In the genomic region with DNA sequence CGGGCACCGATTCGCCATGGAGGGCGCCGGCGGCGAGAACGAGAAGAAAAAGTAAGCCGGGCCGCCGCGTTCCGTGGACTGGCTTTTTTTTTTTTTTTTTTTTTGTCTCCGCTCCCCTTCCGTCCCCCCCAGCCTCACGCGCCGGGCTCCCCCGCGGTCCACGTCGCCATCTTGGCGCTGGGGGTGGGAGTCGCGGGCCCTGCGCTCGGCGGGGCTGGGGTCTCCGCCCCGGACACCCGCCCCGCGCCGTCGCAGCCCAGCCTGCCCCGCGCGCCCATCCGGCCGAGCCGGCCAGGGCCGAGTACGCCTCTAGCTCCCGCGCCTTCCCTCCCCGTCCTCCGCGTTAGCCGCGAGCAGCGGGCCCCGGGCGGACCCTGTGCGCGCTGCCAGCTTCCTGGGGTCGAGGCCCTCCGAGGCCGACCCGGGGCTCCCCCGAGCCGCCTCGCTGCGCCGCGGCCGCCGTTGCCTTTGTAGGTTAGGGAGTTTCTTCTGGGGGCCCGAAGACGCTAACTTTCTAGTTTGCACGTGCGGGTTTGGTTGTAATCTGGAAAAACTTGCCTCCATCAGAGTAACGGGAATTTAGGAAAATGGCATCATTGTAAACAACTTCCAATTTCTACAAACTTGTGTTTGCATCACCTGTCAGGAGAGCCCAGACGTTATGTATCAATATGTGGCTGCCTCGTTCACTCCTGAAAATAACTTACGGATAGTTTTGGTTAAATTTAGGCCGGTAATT, we compare ENCODE assay signal across 9 mouse cellular contexts. TPM values are rescaled to one million over a fixed set of nuclear protein-coding genes. Genes with fewer than 3 reads are reported as not detected.
DNase-seq lines count a peak whose midpoint lies in the region; ATAC-seq and TF ChIP-seq lines count a peak whose summit lies in the region.
"Had no signal": no experiment of that assay in that cellular context is flagged by ENCODE, and none has a peak within 500 bp of the region (broad histone marks: within the 10 kb centered on the region; RNA-seq: fewer than 3 reads in every experiment).

No protein-coding gene starts in this region.

- H3K4me1 ChIP-seq in ES-Bruce4 (ENCODE audit: control insufficient read depth, insufficient read depth, low read length): no peaks in the 10 kb centered on the region
- H3K4me1 ChIP-seq in forebrain, embryonic 16.5 days (replicated peaks; ENCODE audit: control insufficient read depth, insufficient read depth, low read length): peaks cover 14% of the 10 kb centered on the region
- peaks cover 8% of the 10 kb centered on the region; the same call in 1 of the 2 replicates for H3K4me1 ChIP-seq in lung, embryonic 14.5 days (ENCODE audit: insufficient read depth)
- H3K4me1 ChIP-seq in olfactory bulb, adult 2 months (ENCODE audit: control insufficient read depth, insufficient read depth, low read length): no peaks in the 10 kb centered on the region

- WGBS in forebrain, embryonic 16.5 days: under 1% methylated on average over 56 of the region's 76 CpGs
- under 1% methylated on average over 70 of the region's 76 CpGs for WGBS in lung, embryonic 14.5 days
- under 1% methylated on average over 76 of the region's 76 CpGs for WGBS in olfactory bulb, adult 2 months

- peak overlapping the region; percentile 68 for H3K4me3 ChIP-seq in ES-Bruce4 (ENCODE audit: low read depth, low read length)
- peak overlapping the region; percentile 99 for H3K4me3 ChIP-seq in forebrain, embryonic 16.5 days (replicated peaks; ENCODE audit: low read length)
- H3K4me3 ChIP-seq in lung, embryonic 14.5 days (ENCODE audit: low read depth, low read length): peak overlapping the region; percentile 90
- H3K4me3 ChIP-seq in olfactory bulb, adult 2 months (ENCODE audit: insufficient read depth, low read depth, low read length): peak overlapping the region; percentile 91

- H3K9me3 ChIP-seq in ES-Bruce4 (replicated peaks; ENCODE audit: control insufficient read depth, insufficient read depth, low read length, poor library complexity, severe bottlenecking): no peaks in the 10 kb centered on the region
- H3K9me3 ChIP-seq in forebrain, embryonic 16.5 days (ENCODE audit: control insufficient read depth, low read length): no peaks in the 10 kb centered on the region
- no peaks in the 10 kb centered on the region for H3K9me3 ChIP-seq in lung, embryonic 14.5 days (ENCODE audit: low read depth, low read length)

- no peaks in the 10 kb centered on the region for H3K27me3 ChIP-seq in ES-Bruce4 (ENCODE audit: control insufficient read depth, insufficient read depth, low read length, poor library complexity, severe bottlenecking)
- H3K27me3 ChIP-seq in forebrain, embryonic 16.5 days (replicated peaks; ENCODE audit: control insufficient read depth, insufficient read depth, low read length): no peaks in the 10 kb centered on the region
- H3K27me3 ChIP-seq in lung, embryonic 14.5 days (ENCODE audit: insufficient read depth, low read length): no peaks in the 10 kb centered on the region

- no peak for TF ChIP-seq EP300 in ES-Bruce4 (IDR thresholded peaks at IDR 0.05; ENCODE audit: insufficient read depth, low read depth, low read length)

- no peak for TF ChIP-seq CTCF in ES-Bruce4 (IDR thresholded peaks at IDR 0.05; ENCODE audit: low read depth, low read length)
- TF ChIP-seq CTCF in lung, embryonic 14.5 days (IDR thresholded peaks at IDR 0.05; ENCODE audit: low read depth): no peak
- no peak for TF ChIP-seq CTCF in olfactory bulb, adult 2 months (IDR thresholded peaks at IDR 0.05; ENCODE audit: insufficient read depth, low read depth, low read length)

- H3K36me3 ChIP-seq in ES-Bruce4 (ENCODE audit: control insufficient read depth, insufficient read depth, low read length, poor library complexity, severe bottlenecking): no peaks in the 10 kb centered on the region
- H3K36me3 ChIP-seq in forebrain, embryonic 16.5 days (ENCODE audit: control insufficient read depth, insufficient read depth): no peaks in the 10 kb centered on the region
- H3K36me3 ChIP-seq in lung, embryonic 14.5 days (ENCODE audit: insufficient read depth): no peaks in the 10 kb centered on the region

- peak; percentile 24 for TF ChIP-seq POLR2A in ES-Bruce4 (IDR thresholded peaks at IDR 0.05; ENCODE audit: insufficient read depth, low read length)
- peak; percentile 18; the same call in 1 of the 2 replicates for TF ChIP-seq POLR2A in olfactory bulb, adult 2 months (IDR thresholded peaks at IDR 0.05; ENCODE audit: insufficient read depth, low read depth, low read length)

- H3K4me2 ChIP-seq in forebrain, embryonic 16.5 days (ENCODE audit: low read length): peak overlapping the region; percentile 82
- H3K4me2 ChIP-seq in lung, embryonic 14.5 days: peak overlapping the region; percentile 82

- intact Hi-C loops in heart, postnatal 25 days (cut with DNase I): loop anchor here (5.0 to 10.0 kb wide), 3 partner anchors 126 to 344 kb away; no protein-coding TSS in a partner anchor

- H3K27ac ChIP-seq in ES-Bruce4 (ENCODE audit: insufficient read depth, low read length): peak overlapping the region; percentile 56
- H3K27ac ChIP-seq in forebrain, embryonic 16.5 days (ENCODE audit: low read length): peak overlapping the region; percentile 98
- H3K27ac ChIP-seq in lung, embryonic 14.5 days (ENCODE audit: low read depth): peak overlapping the region; percentile 99
- H3K27ac ChIP-seq in olfactory bulb, adult 2 months (ENCODE audit: insufficient read depth, low read depth, low read length): peak overlapping the region; percentile 92

- ATAC-seq in forebrain, embryonic 16.5 days: peak; percentile 56
- peak; percentile 60 for ATAC-seq in lung, embryonic 14.5 days (ENCODE audit: insufficient read depth)

- peak overlapping the region; percentile 94 for H3K9ac ChIP-seq in ES-Bruce4 (ENCODE audit: low read depth, poor library complexity, severe bottlenecking)
- H3K9ac ChIP-seq in forebrain, embryonic 16.5 days (replicated peaks; ENCODE audit: low read depth, low read length): peak overlapping the region; percentile 99
- peak overlapping the region; percentile 99 for H3K9ac ChIP-seq in lung, embryonic 14.5 days

- peak; percentile 66 for DNase-seq in cerebellum, adult 11 months
- peak; percentile 55 for DNase-seq in heart, postnatal 25 days (ENCODE audit: low spot score)
- peak; percentile 13 to 24 for DNase-seq in layer of hippocampus, adult 8-10 months (ENCODE audit: low spot score in 2 of 2)
- DNase-seq in lung, embryonic 14.5 days: peak; percentile 81
- peak; percentile 69 for DNase-seq in thymus, postnatal 0 days (ENCODE audit: low spot score)

RNA-seq across cellular contexts. Expression of gene Hif1a, which starts 7.3 kb away (rescaled TPM):
- 85.1 and 86.0 TPM in 2 replicates for polyA plus RNA-seq in ES-Bruce4 (2011; ENCODE audit: insufficient read depth, insufficient read length, low read depth, missing spikeins)
- polyA plus RNA-seq in forebrain, embryonic 16.5 days (2015; fragmentation: Nextera tagmentation; extraction: Ambion mirVana): 74.5 and 89.2 TPM in 2 replicates
- 10 to 100 TPM; 49.5 to 56.0 TPM for total RNA-seq in heart, postnatal 25 days (2021)
- 10 to 100 TPM; 52.6 to 76.4 (median 64.2) TPM for total RNA-seq in layer of hippocampus, adult 8-10 months (2022)
- 112 TPM in 2 replicates for polyA plus RNA-seq in lung, embryonic 14.5 days (2014; fragmentation: Nextera tagmentation; extraction: Ambion mirVana)
- polyA plus RNA-seq in olfactory bulb, adult 2 months (2012; ENCODE audit: insufficient read depth, insufficient read length, low replicate concordance, missing spikeins): 139 TPM in 1 of 2 replicates, not detected in the other
- polyA plus RNA-seq in thymus, postnatal 0 days (2015; fragmentation: Nextera tagmentation; extraction: Ambion mirVana): 75.2 and 75.7 TPM in 2 replicates

RNA-seq across cellular contexts. Expression of gene Gm49321, which starts 29.0 kb away (rescaled TPM):
- polyA plus RNA-seq in ES-Bruce4 (2011; ENCODE audit: insufficient read depth, insufficient read length, low read depth, missing spikeins): 9.0 TPM in 1 of 2 replicates, not detected in the other
- polyA plus RNA-seq in forebrain, embryonic 16.5 days (2015; fragmentation: Nextera tagmentation; extraction: Ambion mirVana): 24.9 and 25.9 TPM in 2 replicates
- total RNA-seq in heart, postnatal 25 days (2021): 1 to 10 TPM; 6.7 to 7.2 TPM
- total RNA-seq in layer of hippocampus, adult 8-10 months (2022): 10 to 100 TPM in 3 of 4 experiments, 1 to 10 TPM in 1; 9.9 to 19.8 (median 12.8) TPM
- 6.2 and 10.7 TPM in 2 replicates for polyA plus RNA-seq in lung, embryonic 14.5 days (2014; fragmentation: Nextera tagmentation; extraction: Ambion mirVana)
- polyA plus RNA-seq in olfactory bulb, adult 2 months (2012; ENCODE audit: insufficient read depth, insufficient read length, low replicate concordance, missing spikeins): not detected in 2 replicates
- 7.6 and 10.0 TPM in 2 replicates for polyA plus RNA-seq in thymus, postnatal 0 days (2015; fragmentation: Nextera tagmentation; extraction: Ambion mirVana)
- polyA plus RNA-seq: gonadal fat pad, adult 2 months had no signal

RNA-seq across cellular contexts. Expression of gene Snapc1, which starts 55.8 kb away (rescaled TPM):
- 26.9 and 31.0 TPM in 2 replicates for polyA plus RNA-seq in ES-Bruce4 (2011; ENCODE audit: insufficient read depth, insufficient read length, low read depth, missing spikeins)
- polyA plus RNA-seq in forebrain, embryonic 16.5 days (2015; fragmentation: Nextera tagmentation; extraction: Ambion mirVana): 42.4 and 43.9 TPM in 2 replicates
- total RNA-seq in heart, postnatal 25 days (2021): 10 to 100 TPM in 1 of 2 experiments, 1 to 10 TPM in 1; 9.9 to 11.4 TPM
- total RNA-seq in layer of hippocampus, adult 8-10 months (2022): 10 to 100 TPM; 34.8 to 46.9 (median 37.7) TPM
- 18.6 and 23.2 TPM in 2 replicates for polyA plus RNA-seq in lung, embryonic 14.5 days (2014; fragmentation: Nextera tagmentation; extraction: Ambion mirVana)
- 167 TPM in 1 of 2 replicates, not detected in the other for polyA plus RNA-seq in olfactory bulb, adult 2 months (2012; ENCODE audit: insufficient read depth, insufficient read length, low replicate concordance, missing spikeins)
- polyA plus RNA-seq in thymus, postnatal 0 days (2015; fragmentation: Nextera tagmentation; extraction: Ambion mirVana): 15.0 and 15.6 TPM in 2 replicates

Comparison
In these comparisons a context has a peak if more than half of its experiments do, and no peak if none do; other contexts are left out.
1. Peak in every context shown above with its lines: DNase-seq, ATAC-seq, H3K4me3 ChIP-seq and H3K27ac ChIP-seq.
2. DNase-seq: peak in every context shown above with its lines; median percentile 81 in lung, embryonic 14.5 days; 69 in thymus, postnatal 0 days; 66 in cerebellum, adult 11 months; 55 in heart, postnatal 25 days; 18 in layer of hippocampus, adult 8-10 months.